Mouse (Mus musculus) intestine, embryonic 14.5 days (tissue): ENCODE results near the gene Gm43191. TPM values are rescaled to one million over a fixed set of nuclear protein-coding genes. Genes with fewer than 3 reads are reported as not detected.
"Not testable (repeated sequence)": the region's sequence is repeated elsewhere in the genome, so short reads cannot be mapped to it uniquely, and the experiment has no call there.

Experiments used
- ATAC-seq: fragments of 200-750 bp; cut with Nextera tagmentation; replicated peaks from 2 replicates; pipeline ENCODE4 v1.8.0; 2017; ENCODE audit warnings: low read depth, moderate number of reproducible peaks, moderate TSS enrichment, moderate library complexity; ENCODE audit not compliant: low FRiP score, low TSS enrichment
- DNase-seq: peaks from one replicate; pipeline ENCODE4 v3.0.0-alpha.2; 2018; ENCODE audit warnings: low spot score
- H3K27ac ChIP-seq: fragments of 300-500 bp; sonication (generic); 2 replicates; pipeline ENCODE4 v1.5.1; 2014; ENCODE audit warnings: low read depth, mild to moderate bottlenecking, control low read depth
- H3K27me3 ChIP-seq: fragments of 300-500 bp; sonication (generic); replicated peaks from 2 replicates; pipeline ENCODE4 v1.6.1; 2014; ENCODE audit warnings: low read length, control low read depth; ENCODE audit not compliant: control insufficient read depth, insufficient read depth
- H3K36me3 ChIP-seq: fragments of 300-500 bp; sonication (generic); 2 replicates; pipeline ENCODE4 v1.6.1; 2014; ENCODE audit warnings: low read length, control low read depth; ENCODE audit not compliant: control insufficient read depth, insufficient read depth
- H3K4me1 ChIP-seq: fragments of 300-500 bp; sonication (generic); replicated peaks from 2 replicates; pipeline ENCODE4 v1.6.1; 2014; ENCODE audit warnings: low read length, control low read depth, mixed read lengths; ENCODE audit not compliant: control insufficient read depth, insufficient read depth
- H3K4me2 ChIP-seq: fragments of 300-500 bp; sonication (generic); 2 replicates; pipeline ENCODE4 v1.6.1; 2014; ENCODE audit warnings: low read length
- H3K4me3 ChIP-seq: fragments of 300-500 bp; sonication (generic); 2 replicates; pipeline ENCODE4 v1.5.1; 2014; ENCODE audit warnings: low read depth, low read length, control low read depth, mixed read lengths
- H3K9ac ChIP-seq: fragments of 300-500 bp; sonication (generic); 2 replicates; pipeline ENCODE4 v1.6.1; 2014; ENCODE audit warnings: mild to moderate bottlenecking, low read length
- H3K9me3 ChIP-seq: fragments of 300-500 bp; sonication (generic); 2 replicates; pipeline ENCODE4 v1.6.1; 2016; ENCODE audit warnings: low read length, control low read depth; ENCODE audit not compliant: control insufficient read depth
- WGBS: fragments of 180-500 bp; shearing (Covaris S2); extraction: QIAGEN DNeasy Blood & Tissue Kit; methylation state at CpG from one replicate; pipeline ENCODE4 v1.1.7; 2014; 5-methylcytosine and 5-hydroxymethylcytosine counted together
- polyA plus RNA-seq: library from polyadenylated mRNA; unstranded; fragments of >200 nt; fragmentation: Nextera tagmentation; extraction: Ambion mirVana; gene quantifications from 2 replicates; pipeline ENCODE4 v1.2.1, GENCODE M21; 2014

The Gm43191 gene
- polyA plus RNA-seq, 1 experiment from 2014 or later = not detected

GRCm38 (mm10) chr3:116656184-116656965 is 24.7 kb downstream of the Gm43191 start:
- H3K9ac ChIP-seq = no peak overlapping the region
- peaks cover 6% of the 10 kb centered on the region; the same call in 1 of the 2 replicates for H3K4me1 ChIP-seq
- H3K9me3 ChIP-seq = no peaks in the 10 kb centered on the region
- DNase-seq (no peak), ATAC-seq (no peak)
- 63% methylated on average over 7 of the region's 7 CpGs for WGBS
- no peaks in the 10 kb centered on the region for H3K36me3 ChIP-seq
- H3K27me3 ChIP-seq = no peaks in the 10 kb centered on the region
- no peak overlapping the region for H3K27ac ChIP-seq
- H3K4me2 ChIP-seq = no peak overlapping the region
- H3K4me3 ChIP-seq = no peak overlapping the region

- WGBS = 96% methylated on average over 11 of the region's 11 CpGs
- H3K9me3 ChIP-seq = not testable (repeated sequence)
Measured at GRCm38 (mm10) chr3:116654051-116654450, 27.0 kb downstream of the Gm43191 start.

GRCm38 (mm10) chr3:116653278-116653945 is 27.6 kb downstream of the Gm43191 start:
- DNase-seq (no peak), ATAC-seq (no peak)
- H3K4me2 ChIP-seq = no peak overlapping the region
- H3K4me1 ChIP-seq = no peaks in the 10 kb centered on the region; the same call in 1 of the 2 replicates
- H3K27ac ChIP-seq = no peak overlapping the region
- peaks cover 20% of the 10 kb centered on the region for H3K36me3 ChIP-seq
- H3K27me3 ChIP-seq = no peaks in the 10 kb centered on the region
- WGBS = 69% methylated on average over 5 of the region's 5 CpGs
- H3K9ac ChIP-seq = no peak overlapping the region
- no peak overlapping the region for H3K4me3 ChIP-seq
- H3K9me3 ChIP-seq = no peaks in the 10 kb centered on the region

More at GRCm38 (mm10) chr3:116654051-116654450, 27.0 kb downstream of the Gm43191 start:
- peaks cover 15% of the 10 kb centered on the region for H3K36me3 ChIP-seq
- not testable (repeated sequence) for H3K4me1 ChIP-seq, H3K9ac ChIP-seq, H3K27ac ChIP-seq, DNase-seq, H3K27me3 ChIP-seq, ATAC-seq, H3K4me3 ChIP-seq, H3K4me2 ChIP-seq

DNA sequence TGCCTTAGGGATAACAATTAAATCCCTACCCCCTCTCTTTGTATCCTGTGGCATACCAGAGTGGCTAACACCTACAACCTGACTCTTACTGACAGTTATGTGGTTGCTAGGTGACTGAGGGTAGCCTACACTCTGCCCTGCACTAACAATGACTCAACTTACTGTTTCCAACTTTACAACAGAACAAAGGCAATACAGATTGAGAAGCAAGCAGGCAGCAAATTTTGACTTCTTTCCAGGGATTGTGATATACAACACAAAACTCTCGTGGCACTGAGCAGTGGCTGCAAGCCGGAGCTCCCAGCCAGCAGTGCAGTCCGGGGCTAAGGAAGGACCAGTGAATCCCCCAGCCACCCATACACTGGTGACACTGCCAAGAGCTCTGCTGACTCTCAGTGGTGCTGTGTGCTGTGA is 29.0 kb downstream of the Gm43191 start:
- Histone ChIP-seq H3K4me1 (no peaks in the 10 kb centered on the region), H3K27me3 (no peaks in the 10 kb centered on the region), H3K9me3 (no peaks in the 10 kb centered on the region), H3K36me3 (peaks cover 29% of the 10 kb centered on the region), H3K4me2 (no peak overlapping the region), H3K4me3 (no peak overlapping the region), H3K27ac (no peak overlapping the region), H3K9ac (no peak overlapping the region)
- 70% methylated on average over 3 of the region's 3 CpGs for WGBS
- ATAC-seq (no peak), DNase-seq (no peak)

- Histone ChIP-seq H3K4me2 (no peak overlapping the region), H3K36me3 (peaks cover 42% of the 10 kb centered on the region), H3K27me3 (no peaks in the 10 kb centered on the region), H3K4me3 (no peak overlapping the region), H3K9me3 (no peaks in the 10 kb centered on the region), H3K9ac (no peak overlapping the region), H3K27ac (no peak overlapping the region), H3K4me1 (no peaks in the 10 kb centered on the region)
- ATAC-seq (no peak), DNase-seq (no peak)
- 96% methylated on average over 9 of the region's 9 CpGs for WGBS
Measured at GRCm38 (mm10) chr3:116650698-116651097, 30.4 kb downstream of the Gm43191 start.

DNA sequence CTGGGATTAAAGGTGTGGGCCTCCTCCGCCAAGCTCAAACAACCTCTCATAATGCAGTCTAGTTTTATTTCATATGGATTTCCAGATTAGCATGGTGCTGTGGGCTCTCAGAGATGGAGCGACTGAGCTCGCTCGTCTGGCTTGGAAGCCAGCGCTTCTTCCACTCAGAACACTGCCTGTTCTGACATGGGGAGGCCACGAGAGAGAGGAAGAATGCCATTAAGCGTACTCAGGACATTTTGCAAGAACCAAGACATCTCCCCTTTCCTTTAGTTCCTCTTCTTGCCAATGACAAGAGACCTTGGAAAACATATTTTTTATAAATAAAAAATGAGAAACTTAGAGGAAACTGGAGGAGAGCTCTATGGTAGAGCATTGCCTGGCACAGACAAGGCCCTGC is 32.3 kb downstream of the Gm43191 start:
- H3K4me1 ChIP-seq = no peaks in the 10 kb centered on the region
- DNase-seq (no peak), ATAC-seq (no peak)
- H3K4me2 ChIP-seq = no peak overlapping the region
- H3K9ac ChIP-seq = no peak overlapping the region
- H3K4me3 ChIP-seq = no peak overlapping the region
- H3K9me3 ChIP-seq = no peaks in the 10 kb centered on the region
- H3K27ac ChIP-seq = no peak overlapping the region
- H3K36me3 ChIP-seq = peaks cover 59% of the 10 kb centered on the region
- WGBS = 95% methylated on average over 7 of the region's 7 CpGs
- H3K27me3 ChIP-seq = no peaks in the 10 kb centered on the region

GRCm38 (mm10) chr3:116646387-116646786 is 34.7 kb downstream of the Gm43191 start:
- WGBS = 96% methylated on average over 1 of the region's 1 CpGs
- Histone ChIP-seq H3K27me3 (no peaks in the 10 kb centered on the region), H3K4me2 (no peak overlapping the region), H3K36me3 (peaks cover 83% of the 10 kb centered on the region), H3K4me1 (no peaks in the 10 kb centered on the region), H3K9me3 (no peaks in the 10 kb centered on the region), H3K4me3 (no peak overlapping the region), H3K9ac (no peak overlapping the region), H3K27ac (no peak overlapping the region)
- DNase-seq (no peak), ATAC-seq (no peak)

DNA sequence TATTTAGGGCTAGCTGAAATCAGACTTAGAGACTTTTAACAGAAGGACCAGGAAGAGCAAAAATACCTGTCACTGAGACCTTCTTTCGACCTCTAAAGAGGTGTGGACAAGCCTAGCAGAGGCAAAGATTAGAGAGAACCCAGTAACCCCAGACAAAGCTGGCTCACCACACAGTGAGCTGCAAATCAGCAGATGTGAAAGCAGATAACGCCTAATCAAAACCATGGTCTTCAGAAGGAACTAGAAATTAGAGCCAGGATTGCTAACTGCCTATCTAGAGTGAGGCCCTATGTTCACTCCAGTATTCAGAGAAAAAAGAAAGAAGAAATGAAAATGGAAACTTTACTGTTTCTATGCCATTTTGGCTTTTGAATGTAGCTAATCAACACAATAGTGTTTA is 38.7 kb downstream of the Gm43191 start:
- Histone ChIP-seq H3K4me3 (no peak overlapping the region), H3K27me3 (no peaks in the 10 kb centered on the region), H3K9me3 (no peaks in the 10 kb centered on the region), H3K27ac (no peak overlapping the region), H3K4me2 (no peak overlapping the region), H3K9ac (no peak overlapping the region), H3K4me1 (no peaks in the 10 kb centered on the region), H3K36me3 (peaks cover 94% of the 10 kb centered on the region)
- DNase-seq (no peak), ATAC-seq (no peak)
- WGBS = 83% methylated on average over 2 of the region's 2 CpGs
